Mouse (Mus musculus): ENCODE results near the gene H2afz. TPM values are rescaled to one million over a fixed set of nuclear protein-coding genes. Genes with fewer than 3 reads are reported as not detected.
"Not testable (repeated sequence)": the region's sequence is repeated elsewhere in the genome, so short reads cannot be mapped to it uniquely, and the experiment has no call there.

Gene H2afz
- 2,821 and 2,837 TPM in 2 replicates for polyA plus RNA-seq (2015; fragmentation: Nextera tagmentation; extraction: Ambion mirVana)

GRCm38 (mm10) chr3:137864124-137864987 is at the start of gene H2afz:
TSS of gene H2afz (plus strand) at chr3:137864487.
- peak; percentile 99 for DNase-seq (ENCODE audit: low spot score)

DNA sequence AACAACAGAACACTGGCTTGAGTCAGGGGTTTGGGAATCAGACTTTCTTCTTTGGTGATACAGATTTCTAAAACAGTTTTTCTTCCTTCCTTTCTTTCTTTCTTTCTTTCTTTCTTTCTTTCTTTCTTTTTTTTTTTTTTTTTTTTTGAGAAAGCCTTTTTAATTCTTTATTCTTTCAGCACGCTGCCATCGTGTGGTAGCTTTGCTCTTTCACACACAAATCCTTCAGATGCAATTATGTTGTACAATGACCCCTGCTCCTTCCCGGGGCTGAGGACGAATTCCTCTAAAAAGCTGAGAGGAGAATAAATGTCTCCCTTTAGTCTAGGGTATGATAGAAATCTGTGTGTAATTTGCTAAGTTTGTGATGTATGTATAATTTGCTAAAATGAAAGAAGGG is 45.6 kb upstream of the H2afz start:
- DNase-seq (ENCODE audit: low spot score): no peak

GRCm38 (mm10) chr3:137820688-137821467 is 43.4 kb upstream of the H2afz start:
- DNase-seq (ENCODE audit: low spot score): no peak

DNA sequence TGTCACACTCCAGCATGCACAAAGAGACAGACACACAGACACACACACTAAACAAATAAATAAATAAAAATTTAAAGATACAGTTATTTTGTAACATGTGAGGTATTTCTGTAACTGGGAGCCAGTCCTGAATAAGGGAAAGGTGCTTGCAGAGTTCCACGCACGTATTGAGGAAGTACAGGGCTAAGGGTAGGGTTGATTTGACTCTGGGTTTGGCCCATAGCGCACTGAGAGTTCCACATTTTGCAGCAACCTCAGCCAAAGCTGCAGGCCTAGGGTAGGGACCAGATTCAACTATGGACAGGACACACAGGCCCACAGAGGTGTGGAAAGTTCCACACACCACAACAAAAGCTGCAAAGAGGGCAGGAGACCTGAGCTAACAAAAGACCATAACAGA is 41.0 kb upstream of the H2afz start:
- DNase-seq (ENCODE audit: low spot score): no peak

DNA sequence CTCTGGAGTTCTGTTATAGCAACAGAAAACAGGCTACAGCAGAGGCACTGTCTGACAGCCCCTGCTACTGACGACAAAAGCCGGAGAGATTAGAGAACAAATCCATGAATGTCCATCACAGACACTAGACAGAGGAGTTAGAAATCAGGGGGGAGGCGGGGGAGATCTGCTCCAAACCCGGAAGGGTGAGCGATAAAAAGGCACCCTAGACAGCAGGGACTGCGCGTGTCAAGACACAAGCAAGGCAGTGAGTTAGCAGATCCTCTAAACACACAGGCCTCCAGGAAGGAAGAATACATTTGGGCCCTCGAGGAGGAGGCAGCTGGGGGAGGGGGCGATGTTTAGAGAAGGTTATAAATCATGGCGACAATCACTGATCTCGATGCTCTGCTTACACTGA is 36.6 kb upstream of the H2afz start:
- no peak for DNase-seq (ENCODE audit: low spot score)

DNA sequence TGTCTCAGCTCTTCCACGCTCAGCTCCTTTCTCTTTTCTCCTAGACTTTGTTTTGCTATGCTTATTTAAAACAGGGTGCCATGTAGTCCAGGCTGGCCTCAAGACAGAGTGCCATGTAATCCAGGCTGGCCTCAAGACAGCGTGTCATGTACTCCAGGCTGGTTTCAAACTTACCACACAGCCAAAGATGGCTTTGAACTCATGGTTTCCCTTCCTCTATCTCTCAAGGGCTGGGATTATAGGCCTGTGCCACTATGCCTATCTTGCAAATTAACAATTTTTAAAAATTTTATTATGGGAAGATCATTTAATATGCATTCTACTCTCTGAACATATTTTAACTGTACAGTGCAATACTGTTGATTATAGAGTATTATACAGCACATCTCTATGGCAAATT is 33.1 kb upstream of the H2afz start:
- DNase-seq (ENCODE audit: low spot score): no peak

GRCm38 (mm10) chr3:137833128-137833527 is 31.2 kb upstream of the H2afz start:
- no peak for DNase-seq (ENCODE audit: low spot score)

DNA sequence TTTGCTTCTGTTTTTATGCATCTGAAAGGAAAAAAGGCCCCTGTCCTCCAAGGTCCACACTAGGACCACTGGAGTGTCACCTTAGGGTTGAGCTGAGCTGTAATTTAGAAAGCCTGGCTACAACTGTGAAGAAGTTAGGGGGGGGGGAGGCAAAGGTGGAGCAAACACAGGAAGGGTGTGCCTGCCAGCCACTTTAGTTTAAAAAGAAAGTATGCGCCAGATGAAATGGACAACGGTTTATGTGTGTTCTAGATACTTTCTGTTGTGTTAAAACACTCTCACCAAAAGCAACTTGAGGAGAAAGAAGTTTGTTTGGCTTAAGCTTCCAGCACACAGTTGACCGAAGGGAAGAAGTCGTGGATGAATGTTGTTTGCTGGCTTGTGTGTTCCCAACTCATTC is 30.6 kb upstream of the H2afz start:
- DNase-seq (ENCODE audit: low spot score): no peak

DNA sequence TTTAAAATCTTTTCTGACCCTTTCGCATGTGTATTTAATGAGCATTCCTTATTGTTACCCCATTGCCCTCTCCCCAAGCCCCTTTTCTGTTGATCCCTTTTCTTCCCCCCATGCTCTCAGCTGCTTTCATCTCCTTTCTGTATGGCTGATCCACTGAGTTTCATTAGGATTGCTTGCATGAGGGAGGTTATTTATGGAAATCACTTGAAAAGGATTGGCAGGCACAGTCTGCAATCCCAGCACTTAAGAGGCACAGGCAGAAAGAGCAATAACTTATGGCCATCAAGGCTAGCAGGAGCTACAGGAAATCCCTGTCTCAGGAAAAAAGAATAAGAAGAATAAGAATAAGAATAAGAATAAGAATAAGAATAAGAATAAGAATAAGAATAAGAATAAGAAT is 27.7 kb upstream of the H2afz start:
- DNase-seq (ENCODE audit: low spot score): no peak

- no peak for DNase-seq (ENCODE audit: low spot score)
Measured at GRCm38 (mm10) chr3:137838160-137838559, 26.1 kb upstream of the H2afz start.

DNA sequence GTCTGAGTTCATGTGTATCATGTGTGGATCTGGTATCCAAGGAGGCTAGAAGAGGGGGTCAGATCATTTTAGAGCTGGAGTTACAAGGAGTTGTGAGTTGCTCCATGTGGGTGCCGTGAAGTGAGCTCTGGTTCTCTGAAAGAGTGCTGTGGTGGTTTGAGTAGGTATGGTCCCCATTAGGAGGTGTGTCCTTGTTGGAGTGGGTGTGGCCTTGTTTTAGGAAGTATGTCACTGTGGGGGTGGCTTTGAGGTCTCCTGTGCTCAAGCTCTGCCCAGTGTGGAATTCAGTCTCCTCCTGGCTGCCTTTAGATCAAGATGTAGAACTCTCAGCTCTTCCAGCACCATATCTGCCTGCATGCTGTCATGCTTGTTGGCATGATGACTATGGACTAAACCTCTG is 21.3 kb upstream of the H2afz start:
- DNase-seq (ENCODE audit: low spot score): no peak

GRCm38 (mm10) chr3:137844263-137844662 is 20.0 kb upstream of the H2afz start:
- no peak for DNase-seq (ENCODE audit: low spot score)

- no peak for DNase-seq (ENCODE audit: low spot score)
Measured at GRCm38 (mm10) chr3:137846552-137846951, 17.7 kb upstream of the H2afz start.

- DNase-seq (ENCODE audit: low spot score): no peak
Measured at GRCm38 (mm10) chr3:137848354-137848753, 15.9 kb upstream of the H2afz start.

DNA sequence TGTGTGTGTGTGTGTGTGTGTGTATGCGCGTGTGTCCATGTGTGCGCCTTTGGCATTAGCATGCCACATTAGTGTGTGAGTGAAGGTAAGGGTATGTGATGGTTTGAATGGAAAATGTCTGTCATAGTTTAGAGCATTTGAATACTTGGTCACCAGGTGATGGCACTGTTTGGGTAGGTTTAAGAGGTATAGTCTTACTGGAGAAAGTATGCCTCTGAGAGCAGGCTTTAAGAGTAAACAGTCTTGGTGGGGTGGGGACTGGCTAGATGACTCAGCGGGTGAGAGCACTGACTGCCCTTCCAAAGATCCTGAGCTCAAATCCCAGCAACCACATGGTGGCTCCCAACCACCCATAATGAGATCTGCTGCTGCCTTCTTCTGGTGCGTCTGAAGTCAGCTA is 14.6 kb upstream of the H2afz start:
- DNase-seq (ENCODE audit: low spot score): no peak

DNA sequence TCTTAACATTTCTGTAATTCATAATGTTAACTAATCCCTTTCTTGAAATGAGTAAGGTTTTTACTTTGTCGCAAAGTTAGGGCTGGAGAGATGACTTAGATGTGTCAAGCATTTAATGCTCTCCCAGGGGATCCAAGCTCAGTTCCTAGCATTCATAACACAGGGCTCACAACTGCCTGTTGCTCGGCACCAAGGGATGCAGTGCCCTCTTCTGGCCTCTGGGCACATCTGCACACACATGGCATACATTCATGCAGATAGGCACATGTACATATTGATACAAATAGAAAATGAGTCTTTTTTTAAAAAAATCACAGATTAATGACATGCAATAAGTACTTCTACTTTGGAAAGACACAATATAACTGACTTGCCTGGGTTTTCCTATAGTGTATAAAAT is 13.1 kb upstream of the H2afz start:
- no peak for DNase-seq (ENCODE audit: low spot score)

- DNase-seq (ENCODE audit: low spot score): not testable (repeated sequence)
Measured at GRCm38 (mm10) chr3:137853011-137853410, 11.3 kb upstream of the H2afz start.

- no peak for DNase-seq (ENCODE audit: low spot score)
Measured at GRCm38 (mm10) chr3:137855328-137855727, 9.0 kb upstream of the H2afz start.

DNA sequence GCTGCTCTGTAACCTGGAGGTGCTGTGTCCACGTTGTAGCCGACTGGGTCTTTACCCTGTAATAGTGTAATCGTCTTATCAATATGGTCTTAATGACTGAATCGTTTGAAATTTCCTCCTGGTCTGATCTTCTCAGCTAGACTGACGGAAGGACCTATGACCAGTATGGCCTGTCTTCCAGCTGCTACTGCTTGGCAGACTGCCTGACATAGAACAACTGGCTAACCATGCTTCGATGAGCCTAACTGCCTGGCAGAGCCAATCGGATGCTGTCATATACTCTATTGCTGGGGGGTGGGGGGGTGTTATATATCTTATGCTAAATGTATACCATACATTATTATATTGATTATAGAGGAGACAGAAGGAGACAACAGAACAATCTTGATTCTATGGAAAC is 8.2 kb upstream of the H2afz start:
- no peak for DNase-seq (ENCODE audit: low spot score)

- DNase-seq (ENCODE audit: low spot score): no peak
Measured at GRCm38 (mm10) chr3:137860394-137861170, 3.7 kb upstream of the H2afz start.

- DNase-seq (ENCODE audit: low spot score): no peak
Measured at GRCm38 (mm10) chr3:137861436-137861835, 2.9 kb upstream of the H2afz start.

- no peak for DNase-seq (ENCODE audit: low spot score)
Measured at GRCm38 (mm10) chr3:137862600-137862999, 1.7 kb upstream of the H2afz start.
